Mouse (Mus musculus) left cerebral cortex, adult 6 months (tissue): Measurements from ENCODE around the gene Pola1. TPM values are rescaled to one million over a fixed set of nuclear protein-coding genes. Genes with fewer than 3 reads are reported as not detected.

ENCODE experiments used
- long read RNA-seq, 2 experiments: library from polyadenylated mRNA; unstranded; transcript quantifications; one replicate each; pipeline ENCODE4 v2.0.0; 2019 to 2020
- polyA plus RNA-seq: library from polyadenylated mRNA; unstranded; fragments of <200 nt; fragmentation: Nextera tagmentation; gene quantifications from 2 replicates; pipeline ENCODE4 v1.2.3, GENCODE M21; 2021

Pola1 gene
- polyA plus RNA-seq: 1.5 and 1.8 TPM in 2 replicates
- long read RNA-seq, experiment 1, partial matches to known transcripts: 2 of 3 reads
- long read RNA-seq, experiment 1, other reads (novel, unspliced or antisense): 1 of 3 reads
- long read RNA-seq, experiment 2, partial matches to known transcripts: 1 of 4 reads
- long read RNA-seq, experiment 2, other reads (novel, unspliced or antisense): 3 of 4 reads

GRCm38 (mm10) chrX:93631657-93632449 is at the start of gene Pola1:
Pola1 (minus strand) TSS chrX:93632155.

GRCm38 (mm10) chrX:93654218-93655002 is 22.5 kb upstream of the Pola1 start, which contains the start of gene Pcyt1b:
Pcyt1b (plus strand) TSS chrX:93654863.

GRCm38 (mm10) chrX:93286291-93286893 is 345.6 kb downstream of the Pola1 start, which contains the start of gene Arx:
Arx (plus strand) TSS chrX:93286445.

Other genes with a start within 250 kb of the Pola1 start
- 8.9 and 10.1 TPM in 2 replicates for gene Pcyt1b, start 22.7 kb upstream of the Pola1 start, polyA plus RNA-seq
- 43.7 and 44.4 TPM in 2 replicates for gene Pdk3, start 200.0 kb upstream of the Pola1 start, polyA plus RNA-seq